Mouse (Mus musculus) heart, embryonic 15.5 days (tissue): ENCODE measurements around the gene Zrsr1. TPM values are rescaled to one million over a fixed set of nuclear protein-coding genes. Genes with fewer than 3 reads are reported as not detected.

Experiments
- ATAC-seq: fragments of 200-750 bp; cut with Nextera tagmentation; replicated peaks from 2 replicates; pipeline ENCODE4 v1.8.0; 2017; ENCODE audit warnings: low read depth, moderate TSS enrichment; ENCODE audit not compliant: insufficient number of reproducible peaks, insufficient read depth, low FRiP score
- H3K27ac ChIP-seq: fragments of 300-500 bp; sonication (generic); 2 replicates; pipeline ENCODE4 v1.5.1; 2015; ENCODE audit warnings: mild to moderate bottlenecking, inconsistent platforms
- H3K27me3 ChIP-seq: fragments of 300-500 bp; sonication (generic); 2 replicates; pipeline ENCODE4 v1.6.1; 2015; ENCODE audit warnings: inconsistent platforms
- H3K36me3 ChIP-seq: fragments of 300-500 bp; sonication (generic); 2 replicates; pipeline ENCODE4 v1.6.1; 2015; ENCODE audit warnings: mild to moderate bottlenecking, inconsistent platforms
- H3K4me1 ChIP-seq: fragments of 300-500 bp; sonication (generic); replicated peaks from 2 replicates; pipeline ENCODE4 v1.6.1; 2015; ENCODE audit warnings: inconsistent platforms
- H3K4me2 ChIP-seq: fragments of 300-500 bp; sonication (generic); 2 replicates; pipeline ENCODE4 v1.6.1; 2015; ENCODE audit warnings: inconsistent platforms, mild to moderate bottlenecking, moderate library complexity
- H3K4me3 ChIP-seq: fragments of 300-500 bp; sonication (generic); 2 replicates; pipeline ENCODE4 v1.5.1; 2015; ENCODE audit warnings: mild to moderate bottlenecking, inconsistent platforms
- H3K9ac ChIP-seq: fragments of 300-500 bp; sonication (generic); 2 replicates; pipeline ENCODE4 v1.6.1; 2015; ENCODE audit warnings: mild to moderate bottlenecking, inconsistent platforms
- H3K9me3 ChIP-seq: fragments of 300-500 bp; sonication (generic); replicated peaks from 2 replicates; pipeline ENCODE4 v1.6.1; 2016; ENCODE audit warnings: inconsistent platforms
- WGBS: fragments of 180-500 bp; shearing (Covaris S2); methylation state at CpG from one replicate; pipeline ENCODE4 v1.1.7; 2015; ENCODE audit warnings: mixed read lengths; 5-methylcytosine and 5-hydroxymethylcytosine counted together
- polyA plus RNA-seq: library from polyadenylated mRNA; unstranded; fragments of >200 nt; fragmentation: Nextera tagmentation; extraction: Ambion mirVana; gene quantifications from 2 replicates; pipeline ENCODE4 v1.2.1, GENCODE M21; 2015

Gene Zrsr1
- polyA plus RNA-seq, 1 experiment from 2014 or later = 2.7 TPM

GRCm38 (mm10) chr11:23013580-23014294 lies 41.9 kb downstream of the Zrsr1 start:
- Histone ChIP-seq H3K27ac (no peak overlapping the region), H3K4me3 (no peak overlapping the region), H3K9me3 (no peaks in the 10 kb centered on the region), H3K4me1 (no peaks in the 10 kb centered on the region), H3K36me3 (no peaks in the 10 kb centered on the region), H3K27me3 (no peaks in the 10 kb centered on the region), H3K9ac (no peak overlapping the region), H3K4me2 (no peak overlapping the region)
- ATAC-seq = no peak
- 84% methylated on average over 4 of the region's 4 CpGs for WGBS

- no peaks in the 10 kb centered on the region for H3K36me3 ChIP-seq
- H3K9me3 ChIP-seq = no peaks in the 10 kb centered on the region
- H3K27me3 ChIP-seq = no peaks in the 10 kb centered on the region
- H3K4me2 ChIP-seq = no peak overlapping the region
- no peak overlapping the region for H3K9ac ChIP-seq
- H3K27ac ChIP-seq = no peak overlapping the region
- ATAC-seq = no peak
- no peaks in the 10 kb centered on the region for H3K4me1 ChIP-seq
- 66% methylated on average over 6 of the region's 6 CpGs for WGBS
- no peak overlapping the region for H3K4me3 ChIP-seq
These were observed 43.2 kb downstream of the Zrsr1 start for GRCm38 (mm10) chr11:23014996-23015395.

GRCm38 (mm10) chr11:23017943-23018342 lies 46.1 kb downstream of the Zrsr1 start:
- Histone ChIP-seq H3K4me3 (no peak overlapping the region), H3K27ac (no peak overlapping the region), H3K27me3 (no peaks in the 10 kb centered on the region), H3K9ac (no peak overlapping the region), H3K4me1 (no peaks in the 10 kb centered on the region), H3K36me3 (no peaks in the 10 kb centered on the region), H3K9me3 (no peaks in the 10 kb centered on the region), H3K4me2 (no peak overlapping the region)
- no peak for ATAC-seq
- 87% methylated on average over 4 of the region's 4 CpGs for WGBS

- no peak overlapping the region for H3K4me3 ChIP-seq
- 73% methylated on average over 24 of the region's 24 CpGs for WGBS
- H3K27me3 ChIP-seq = no peaks in the 10 kb centered on the region
- H3K27ac ChIP-seq = no peak overlapping the region
- H3K36me3 ChIP-seq = no peaks in the 10 kb centered on the region
- no peak overlapping the region for H3K9ac ChIP-seq
- no peaks in the 10 kb centered on the region for H3K9me3 ChIP-seq
- no peak overlapping the region for H3K4me2 ChIP-seq
- ATAC-seq = no peak
- no peaks in the 10 kb centered on the region for H3K4me1 ChIP-seq
These were observed 48.4 kb downstream of the Zrsr1 start for GRCm38 (mm10) chr11:23020116-23020770.

DNA sequence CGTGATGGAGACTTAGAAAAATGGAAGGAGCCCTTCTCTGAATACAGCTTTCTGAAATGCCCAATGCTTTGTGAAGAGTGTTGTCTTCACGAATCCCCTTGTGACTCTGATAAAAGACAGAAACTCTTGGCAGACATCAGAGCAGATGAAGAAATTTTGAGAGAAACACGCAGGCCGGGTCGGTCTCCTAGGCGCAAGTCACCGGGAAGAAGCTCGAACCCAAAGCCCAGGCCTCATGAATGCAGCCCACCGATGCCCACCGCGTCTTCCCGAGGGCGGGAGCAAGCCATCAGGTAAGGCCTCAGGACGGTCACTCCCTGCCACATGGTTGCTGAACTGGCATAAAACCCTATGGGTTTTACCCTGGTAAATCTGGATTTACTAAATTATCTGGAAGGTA lies 49.0 kb downstream of the Zrsr1 start:
- Histone ChIP-seq H3K4me3 (no peak overlapping the region), H3K9me3 (no peaks in the 10 kb centered on the region), H3K27ac (no peak overlapping the region), H3K4me1 (no peaks in the 10 kb centered on the region), H3K9ac (no peak overlapping the region), H3K4me2 (no peak overlapping the region), H3K27me3 (no peaks in the 10 kb centered on the region), H3K36me3 (no peaks in the 10 kb centered on the region)
- ATAC-seq = no peak
- WGBS = 90% methylated on average over 14 of the region's 14 CpGs

- Histone ChIP-seq H3K9me3 (no peaks in the 10 kb centered on the region), H3K4me2 (no peak overlapping the region), H3K9ac (no peak overlapping the region), H3K27ac (no peak overlapping the region), H3K36me3 (no peaks in the 10 kb centered on the region), H3K27me3 (no peaks in the 10 kb centered on the region), H3K4me1 (no peaks in the 10 kb centered on the region), H3K4me3 (no peak overlapping the region)
- WGBS = 83% methylated on average over 2 of the region's 2 CpGs
- no peak for ATAC-seq
These were observed 51.4 kb downstream of the Zrsr1 start for GRCm38 (mm10) chr11:23023155-23023554.

DNA sequence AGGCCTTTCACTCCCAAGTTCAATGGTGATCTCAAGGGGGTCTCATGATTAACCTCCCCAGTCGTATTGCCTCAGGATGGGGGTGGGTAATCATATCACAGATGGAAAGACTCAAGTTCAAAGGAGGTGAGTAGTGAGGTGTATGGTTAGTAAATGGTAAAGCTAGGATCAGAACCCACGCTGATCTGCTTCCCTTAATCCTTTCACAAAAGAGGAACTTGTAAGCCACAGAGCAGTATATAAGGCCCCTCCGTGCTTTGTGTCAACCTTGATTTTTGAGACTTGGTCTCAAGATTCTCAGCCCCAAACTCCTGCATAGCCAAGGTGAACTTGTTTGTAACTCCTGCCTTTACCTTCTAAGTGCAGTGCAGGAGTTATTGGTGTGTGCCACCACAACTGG lies 52.4 kb downstream of the Zrsr1 start:
- Histone ChIP-seq H3K9me3 (no peaks in the 10 kb centered on the region), H3K4me3 (no peak overlapping the region), H3K4me1 (no peaks in the 10 kb centered on the region), H3K36me3 (no peaks in the 10 kb centered on the region), H3K4me2 (no peak overlapping the region), H3K27me3 (no peaks in the 10 kb centered on the region), H3K9ac (no peak overlapping the region), H3K27ac (no peak overlapping the region)
- no peak for ATAC-seq
- WGBS = 71% methylated on average over 3 of the region's 3 CpGs

Other genes with a start within 250 kb of the Zrsr1 start
- gene B3gnt2, start 111.0 kb upstream of the Zrsr1 start, polyA plus RNA-seq = 6.5 and 6.9 TPM in 2 replicates
- 6.9 and 10.8 TPM in 2 replicates for gene Gm28048, start 10.1 kb downstream of the Zrsr1 start, polyA plus RNA-seq
- gene Commd1, start 10.4 kb downstream of the Zrsr1 start, polyA plus RNA-seq = 291 and 351 TPM in 2 replicates
- 184 and 191 TPM in 2 replicates for gene Cct4, start 18.5 kb downstream of the Zrsr1 start, polyA plus RNA-seq
- 0.89 and 2.1 TPM in 2 replicates for gene Fam161a, start 35.5 kb downstream of the Zrsr1 start, polyA plus RNA-seq